Mouse (Mus musculus) cerebral cortex, adult 2 months (tissue): ENCODE results near the gene Nkd2.

ENCODE experiments used
- WGBS: fragments of 180-500 bp; shearing (Covaris S2); methylation state at CpG from one replicate; pipeline ENCODE4 v1.1.7; 2018; 5-methylcytosine and 5-hydroxymethylcytosine counted together

The Nkd2 gene

GRCm38 (mm10) chr13:73847465-73847836 lies at the start of gene Nkd2:
Gene Nkd2 (minus strand): TSS chr13:73847631.
- WGBS, result 1% methylated on average over 38 of the region's 38 CpGs

GRCm38 (mm10) chr13:73892493-73893178 lies 45.2 kb upstream of the Nkd2 start:
- WGBS, result 66% methylated on average over 6 of the region's 6 CpGs

DNA sequence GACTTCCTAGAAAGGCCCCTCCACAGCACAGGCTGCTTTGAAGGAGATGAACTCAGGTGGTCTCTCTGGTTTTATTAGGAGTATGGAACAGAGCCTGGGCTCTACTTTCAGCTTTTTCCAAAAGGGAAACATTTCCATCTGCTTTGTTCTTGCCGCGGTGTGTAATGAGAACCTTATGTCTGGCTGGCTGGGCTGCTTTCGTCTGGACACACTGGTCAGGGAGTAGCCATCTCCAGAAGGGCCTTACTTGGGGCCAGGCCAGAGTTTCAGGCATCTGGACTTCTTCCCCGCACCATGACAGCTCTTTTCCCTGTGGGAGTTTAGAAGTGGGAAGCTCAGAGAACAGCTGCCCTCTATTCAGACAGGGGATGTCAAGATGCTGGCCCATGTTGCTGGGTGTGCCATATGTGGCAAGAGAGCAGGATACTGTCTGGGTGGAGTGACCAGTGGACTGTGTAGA lies 40.0 kb upstream of the Nkd2 start:
- WGBS, result 60% methylated on average over 4 of the region's 4 CpGs

DNA sequence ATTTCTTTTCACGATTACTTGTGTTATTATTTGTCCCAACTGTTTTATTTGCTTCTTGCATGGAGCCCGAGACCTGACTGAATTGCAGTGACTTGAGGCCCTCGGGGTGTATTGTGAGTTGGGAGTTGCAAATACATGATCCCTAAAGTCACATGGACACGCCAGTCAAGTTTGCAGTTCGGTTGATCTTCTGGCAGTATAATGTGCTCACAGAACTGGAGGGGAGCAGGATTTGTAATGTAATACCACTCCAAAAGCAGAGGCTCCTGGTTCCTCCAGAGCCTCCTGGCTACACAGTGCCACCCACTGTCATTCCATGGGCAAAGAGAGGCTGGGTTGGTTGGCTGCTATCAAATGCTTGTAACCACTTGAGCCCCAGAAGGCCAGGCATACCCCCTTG lies 39.2 kb upstream of the Nkd2 start:
- WGBS, result 90% methylated on average over 5 of the region's 5 CpGs

- 73% methylated on average over 4 of the region's 4 CpGs for WGBS
These were observed 38.6 kb upstream of the Nkd2 start for GRCm38 (mm10) chr13:73886066-73886465.

- 68% methylated on average over 4 of the region's 4 CpGs for WGBS
These were observed 38.2 kb upstream of the Nkd2 start for GRCm38 (mm10) chr13:73885656-73886055.

DNA sequence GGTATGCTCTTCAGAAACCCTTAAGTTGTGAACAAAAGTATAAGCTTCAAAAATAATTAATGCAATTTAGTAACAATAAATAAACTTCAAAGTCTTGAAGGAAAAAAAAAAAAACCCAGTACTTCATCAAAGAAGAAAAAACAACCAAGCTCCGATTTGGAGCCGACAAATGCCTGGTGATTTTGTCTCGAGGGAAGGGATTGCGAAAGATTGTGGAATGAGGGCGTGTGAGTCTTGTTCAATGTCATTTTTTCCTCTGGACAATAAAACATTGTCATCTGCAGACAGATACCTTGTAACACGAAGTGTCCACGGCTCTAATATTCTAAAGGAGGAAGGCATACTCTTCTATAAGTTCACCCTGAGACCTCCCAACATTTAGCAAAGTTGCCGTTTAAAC lies 33.9 kb upstream of the Nkd2 start:
- WGBS, result 74% methylated on average over 8 of the region's 8 CpGs

DNA sequence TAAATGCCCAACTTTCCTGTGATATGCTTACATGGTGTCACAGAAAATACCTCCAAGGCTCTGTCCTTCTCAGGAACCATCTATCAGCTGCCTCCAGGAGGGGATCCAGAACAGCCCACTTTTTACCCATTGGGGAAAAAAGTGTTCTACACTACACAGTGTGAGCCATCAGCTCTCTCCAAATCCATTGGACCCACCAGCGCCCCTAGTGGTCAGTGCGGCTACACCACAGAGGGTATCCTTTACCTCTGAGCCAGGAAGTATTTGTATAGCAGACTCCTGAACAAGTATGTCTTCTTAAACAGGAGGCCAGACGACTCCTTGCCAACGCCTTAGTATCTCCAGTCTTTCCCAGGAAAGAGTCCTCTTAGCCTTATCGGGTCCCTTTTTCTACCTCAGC lies 32.4 kb upstream of the Nkd2 start:
- 88% methylated on average over 5 of the region's 5 CpGs for WGBS

- WGBS, result 57% methylated on average over 2 of the region's 2 CpGs
These were observed 24.7 kb upstream of the Nkd2 start for GRCm38 (mm10) chr13:73872159-73872558.

- WGBS, result 3% methylated on average over 62 of the region's 65 CpGs
These were observed 604 bp downstream of the Nkd2 start for GRCm38 (mm10) chr13:73846589-73847464.

DNA sequence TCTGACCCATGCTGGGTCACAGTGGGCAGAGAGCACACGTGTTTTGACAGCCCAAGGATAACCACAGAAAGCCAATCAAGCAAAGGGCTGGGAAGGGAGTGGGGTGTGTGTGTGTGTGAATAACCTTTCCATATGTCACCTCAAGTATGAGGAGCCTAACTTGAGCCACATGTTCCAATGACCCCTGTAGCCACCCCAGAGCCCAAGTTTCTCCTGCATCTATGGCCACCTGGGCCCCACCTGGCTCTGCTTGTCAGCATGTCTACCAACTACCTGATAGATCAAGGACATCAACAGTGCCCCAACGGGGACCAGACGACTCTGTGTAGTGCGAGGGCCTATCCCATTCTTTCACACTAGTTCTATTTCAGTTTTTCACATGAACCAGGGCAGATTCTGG lies 7.7 kb downstream of the Nkd2 start:
- 94% methylated on average over 4 of the region's 4 CpGs for WGBS

- WGBS, result 66% methylated on average over 11 of the region's 11 CpGs
These were observed 8.3 kb downstream of the Nkd2 start for GRCm38 (mm10) chr13:73839137-73839548.

DNA sequence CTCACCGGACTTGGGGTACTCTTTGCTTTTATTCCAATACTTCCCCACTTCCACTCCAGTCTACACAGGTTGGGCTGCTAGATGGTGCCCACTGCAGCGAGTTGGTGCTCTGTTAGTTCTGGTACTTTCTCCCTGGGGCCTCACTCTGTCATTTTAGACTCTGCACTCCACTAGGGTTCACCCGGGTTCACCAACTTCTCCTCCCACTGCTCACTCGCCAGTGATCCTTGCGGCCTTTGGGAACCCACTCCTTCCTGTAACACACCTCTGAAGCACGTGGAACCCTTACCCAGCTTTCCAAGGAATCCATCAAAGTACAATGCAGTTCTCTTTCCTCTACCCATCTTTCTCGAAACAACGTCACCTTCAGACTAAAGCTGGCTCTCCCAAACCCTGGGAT lies 9.7 kb downstream of the Nkd2 start:
- WGBS, result 90% methylated on average over 8 of the region's 8 CpGs

GRCm38 (mm10) chr13:73836491-73836890 lies 10.9 kb downstream of the Nkd2 start:
- 62% methylated on average over 6 of the region's 6 CpGs for WGBS

- WGBS, result 62% methylated on average over 4 of the region's 4 CpGs
These were observed 11.6 kb downstream of the Nkd2 start for GRCm38 (mm10) chr13:73835791-73836190.

DNA sequence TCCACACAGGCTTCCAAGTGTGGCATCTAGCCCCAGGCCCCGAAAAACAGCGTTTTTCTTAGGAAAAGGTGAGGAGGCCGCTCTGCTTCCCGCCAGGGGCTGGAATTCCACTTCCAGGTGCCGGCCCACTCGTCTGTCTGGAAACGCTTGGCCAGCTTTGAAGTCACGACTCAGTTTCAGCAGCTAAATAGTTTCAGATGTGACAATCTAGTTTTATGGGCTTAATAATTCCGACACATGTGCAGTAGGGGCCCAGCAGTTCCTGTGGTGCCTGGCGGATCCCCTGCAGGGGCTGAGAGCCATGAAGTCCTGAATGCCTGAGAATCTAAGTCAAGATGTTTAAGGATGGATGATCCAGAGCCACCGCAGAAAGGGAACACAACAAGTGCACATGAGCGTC lies 13.6 kb downstream of the Nkd2 start:
- 86% methylated on average over 12 of the region's 12 CpGs for WGBS

- WGBS, result 6% methylated on average over 2 of the region's 2 CpGs
These were observed 15.9 kb downstream of the Nkd2 start for GRCm38 (mm10) chr13:73831486-73831885.

DNA sequence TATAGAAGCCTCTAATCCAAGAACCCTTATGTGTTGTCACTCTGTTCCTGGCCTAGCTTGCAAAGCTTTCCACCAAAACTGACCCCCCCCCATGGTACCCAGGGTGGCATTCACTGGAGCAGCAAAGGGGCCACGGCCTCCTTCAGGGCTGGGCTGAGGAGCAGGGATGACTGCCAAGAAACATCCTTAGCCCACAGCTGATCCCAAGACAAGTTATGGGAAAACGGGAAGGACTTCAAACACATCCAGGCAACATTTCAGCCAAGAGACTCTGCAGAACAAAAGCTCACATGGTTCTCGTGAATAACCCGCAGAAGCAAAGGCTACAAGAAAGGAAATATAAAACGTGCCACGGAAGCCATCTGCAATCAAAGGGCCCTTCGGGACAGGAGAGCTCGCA lies 20.2 kb downstream of the Nkd2 start:
- 56% methylated on average over 8 of the region's 8 CpGs for WGBS

- WGBS, result 91% methylated on average over 6 of the region's 6 CpGs
These were observed 23.7 kb downstream of the Nkd2 start for GRCm38 (mm10) chr13:73823711-73824110.

DNA sequence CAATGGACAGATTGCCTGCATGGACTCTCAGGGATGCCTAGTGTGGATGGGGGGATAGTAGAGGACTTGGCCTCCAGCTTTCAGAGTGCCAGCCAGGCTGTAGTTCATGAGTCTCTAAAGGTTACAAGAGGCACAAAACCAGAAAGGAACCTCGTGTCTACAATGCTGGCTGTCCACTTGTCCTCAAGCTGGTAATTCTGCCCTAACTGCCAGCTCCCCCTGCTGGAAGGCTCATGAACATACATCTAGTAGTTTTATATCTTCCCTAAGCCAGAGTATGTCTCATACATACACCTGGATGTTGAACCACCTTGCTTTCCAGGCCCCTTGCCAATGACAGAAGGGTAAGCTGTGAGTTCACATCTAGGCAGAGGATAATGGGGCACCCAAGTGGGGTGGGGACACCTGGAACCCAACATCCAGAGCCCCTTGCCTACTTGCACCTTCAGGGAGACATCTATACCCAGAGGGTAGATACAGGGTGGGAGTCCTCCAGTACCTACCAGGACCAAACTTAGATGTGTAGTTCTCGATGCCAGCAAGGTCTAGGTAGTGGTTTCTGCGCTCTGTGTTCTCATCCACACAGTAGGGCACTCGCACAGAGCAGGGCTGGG lies 25.1 kb downstream of the Nkd2 start:
- 70% methylated on average over 4 of the region's 4 CpGs for WGBS

DNA sequence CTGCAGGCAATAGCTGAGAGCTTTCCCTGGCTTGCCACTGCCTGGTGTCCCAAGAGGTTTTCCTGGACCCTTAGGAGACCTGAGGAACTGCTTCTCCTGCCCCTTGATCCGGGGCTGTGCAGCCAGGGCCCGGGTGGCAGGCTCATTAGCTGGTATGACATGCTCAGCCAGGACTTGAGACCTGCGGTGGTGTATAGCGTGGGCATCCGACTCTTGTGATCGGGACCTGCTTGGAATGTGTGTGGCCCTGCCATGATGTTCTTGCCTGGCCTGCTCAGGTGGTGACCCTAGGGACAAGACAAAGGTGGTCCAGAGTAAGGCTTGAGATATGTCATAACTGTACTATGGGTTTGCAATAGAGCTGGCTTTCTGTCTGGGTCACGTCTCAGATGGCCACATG lies 26.2 kb downstream of the Nkd2 start:
- 95% methylated on average over 7 of the region's 7 CpGs for WGBS

DNA sequence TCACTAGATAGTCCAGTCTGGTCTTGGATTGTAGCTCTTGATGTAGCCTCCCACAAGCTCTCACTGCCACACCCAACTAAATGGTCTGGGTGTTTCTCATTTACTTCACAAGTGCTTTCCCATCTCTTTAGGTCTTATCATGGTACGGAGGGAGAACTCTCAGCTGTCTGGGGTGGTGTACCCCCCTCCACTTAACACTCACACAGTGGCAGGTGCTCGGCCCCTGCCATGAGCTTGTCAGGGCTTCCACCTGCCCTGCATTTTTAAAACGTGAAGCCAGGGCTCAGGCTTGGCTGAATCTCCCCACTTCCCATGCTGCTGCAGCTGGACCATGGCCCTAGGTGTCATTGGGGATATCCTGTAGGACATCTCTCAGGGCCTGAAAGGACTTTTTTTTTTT lies 28.5 kb downstream of the Nkd2 start:
- 85% methylated on average over 3 of the region's 3 CpGs for WGBS

GRCm38 (mm10) chr13:73816338-73816737 lies 31.1 kb downstream of the Nkd2 start:
- WGBS, result 93% methylated on average over 6 of the region's 6 CpGs
